Mouse (Mus musculus) liver, adult 2 months (tissue): ENCODE data around the gene Ahdc1.

Experiments used
- CTCF ChIP-seq: fragments of 200-500 bp; IDR thresholded peaks from 2 replicates; pipeline ENCODE4 v1.5.1; 2011; ENCODE audit warnings: low read depth, low read length, control low read depth
- POLR2A ChIP-seq: fragments of 200-500 bp; IDR thresholded peaks from 2 replicates; pipeline ENCODE4 v1.6.1; 2011; ENCODE audit warnings: low read length, control low read depth; ENCODE audit not compliant: insufficient read depth; ENCODE audit errors: extremely low read depth

GRCm38 (mm10) chr4:132983664-132984512 is 27.2 kb upstream of the Ahdc1 start:
- TF ChIP-seq POLR2A (no peak), CTCF (no peak)
